Mouse (Mus musculus) gastrocnemius, adult 2 months (tissue): ENCODE results near the gene Crb3. TPM values are rescaled to one million over a fixed set of nuclear protein-coding genes. Genes with fewer than 3 reads are reported as not detected.
"Not testable (repeated sequence)": the region's sequence is repeated elsewhere in the genome, so short reads cannot be mapped to it uniquely, and the experiment has no call there.

Experiments
- DNase-seq: peaks from one replicate; pipeline ENCODE4 v3.0.0; 2022
- H3K27ac ChIP-seq: fragments of 200-600 bp; 2 replicates; pipeline ENCODE4 v1.8.1; 2022; ENCODE audit warnings: mild to moderate bottlenecking
- H3K4me3 ChIP-seq: fragments of 200-600 bp; 2 replicates; pipeline ENCODE4 v1.8.1; 2022; ENCODE audit warnings: mild to moderate bottlenecking, moderate library complexity
- CTCF ChIP-seq: fragments of 200-600 bp; IDR thresholded peaks from 2 replicates; pipeline ENCODE4 v1.8.1; 2022; ENCODE audit warnings: antibody characterized with exemption, mild to moderate bottlenecking, moderate library complexity
- intact Hi-C: fragments of 180-260 bp; cut with DNase I; formaldehyde crosslinking; loops from one replicate; pipeline ENCODE4 v1.15.1; 2025
- total RNA-seq, 2 experiments: library from RNA; stranded (reverse); gene quantifications; 2 replicates each; pipeline ENCODE4 v1.2.3; 2021

Crb3 gene
- total RNA-seq, 2 experiments from 2014 or later: not detected

DNA sequence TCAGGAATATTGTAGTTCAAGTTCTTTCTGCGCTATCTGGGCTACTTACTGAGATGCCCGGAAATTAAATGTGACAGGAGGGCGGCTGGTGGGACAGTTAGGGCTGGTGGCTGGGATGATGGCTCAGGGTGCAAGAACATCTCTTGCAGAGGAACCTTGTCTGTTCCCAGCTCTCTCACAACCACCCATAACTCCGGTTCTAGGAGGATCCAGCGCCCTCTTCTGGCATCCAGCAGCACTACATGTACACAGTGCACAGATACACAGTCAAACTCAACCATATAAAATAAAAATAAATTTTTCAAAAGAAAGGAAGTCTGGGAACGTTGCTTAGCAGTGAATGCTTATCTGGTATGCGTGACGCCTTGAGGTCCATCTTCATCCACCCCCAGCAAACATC lies 19.9 kb upstream of the Crb3 start:
- peak; percentile 26; the same call in 1 of the 2 replicates for TF ChIP-seq CTCF
- intact Hi-C loops: no loop called here
- Histone ChIP-seq H3K27ac (no peak overlapping the region), H3K4me3 (no peak overlapping the region)
- no peak for DNase-seq

DNA sequence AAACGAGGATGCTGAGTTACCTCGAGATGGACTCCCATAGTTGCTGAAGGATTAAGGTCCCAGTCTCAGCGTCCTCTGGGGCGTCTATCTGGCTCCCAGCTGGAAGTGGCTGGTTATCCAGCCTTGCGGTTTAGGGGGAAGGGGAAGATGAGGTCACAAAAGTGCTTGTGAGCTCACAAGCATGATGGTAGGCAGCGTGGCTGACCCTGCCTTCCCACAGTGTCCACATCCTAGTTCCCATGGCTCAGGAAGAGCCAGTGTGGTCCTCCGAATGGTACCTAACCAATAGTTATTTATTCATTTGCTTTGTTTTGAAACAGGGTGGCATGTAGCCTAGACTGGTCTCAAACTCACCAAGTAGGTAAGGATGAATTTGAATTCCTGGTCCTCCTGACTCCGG lies 17.4 kb upstream of the Crb3 start, which contains the start of gene Slc25a41:
Gene Slc25a41 (minus strand): TSS at position 101 of the 400 bp plus-strand sequence.
- Histone ChIP-seq H3K4me3 (no peak within 1 kb of the TSS), H3K27ac (no peak within 1 kb of the TSS)
- no peak for TF ChIP-seq CTCF
- DNase-seq: no peak
- intact Hi-C loops: no loop called here

DNA sequence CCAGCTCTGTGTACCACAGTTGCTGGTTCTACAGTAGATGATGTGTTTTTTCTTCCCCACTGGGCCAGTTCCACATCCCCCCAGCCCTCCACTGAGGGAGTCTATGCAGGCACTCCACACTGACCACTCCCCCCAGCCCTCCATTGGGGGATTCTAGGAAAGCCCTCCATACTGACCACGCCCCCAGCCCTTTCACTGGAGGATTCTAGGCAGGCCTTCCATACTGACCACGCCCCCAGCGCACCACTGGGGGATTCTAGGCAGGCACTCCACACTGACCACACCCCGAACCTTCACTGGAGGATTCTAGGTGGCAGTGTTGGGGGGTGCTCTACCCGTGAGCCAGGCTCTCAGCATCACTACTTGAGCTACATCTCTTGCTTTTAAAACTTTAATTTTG lies 11.5 kb upstream of the Crb3 start:
- intact Hi-C loops: no loop called here
- TF ChIP-seq CTCF: no peak
- no peak for DNase-seq

DNA sequence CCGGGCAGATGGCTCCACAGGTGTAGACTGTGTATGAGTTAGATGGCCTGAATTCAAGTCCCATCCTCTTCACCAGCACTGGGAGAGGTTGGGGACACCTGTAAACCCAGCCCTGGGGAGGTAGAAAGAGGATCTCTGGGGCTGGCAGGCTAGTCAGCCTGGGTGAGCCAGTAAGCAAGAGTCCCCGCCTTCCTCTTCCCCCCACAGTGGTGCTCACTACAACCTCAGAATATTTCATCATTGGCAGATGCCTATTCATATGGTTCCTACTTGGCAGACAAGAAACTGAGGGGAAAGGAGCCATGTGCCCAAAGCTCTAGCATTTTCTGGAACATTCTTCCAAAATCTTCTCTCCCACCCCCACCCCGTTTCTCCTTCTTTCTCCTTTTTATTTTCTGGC lies 10.1 kb upstream of the Crb3 start:
- DNase-seq: no peak
- intact Hi-C loops: no loop called here
- no peak for TF ChIP-seq CTCF
- no peak overlapping the region for H3K4me3 ChIP-seq
- H3K27ac ChIP-seq: no peak overlapping the region

More for the DNA sequence above, 11.5 kb upstream of the Crb3 start:
- H3K27ac ChIP-seq: no peak overlapping the region
- H3K4me3 ChIP-seq: no peak overlapping the region

DNA sequence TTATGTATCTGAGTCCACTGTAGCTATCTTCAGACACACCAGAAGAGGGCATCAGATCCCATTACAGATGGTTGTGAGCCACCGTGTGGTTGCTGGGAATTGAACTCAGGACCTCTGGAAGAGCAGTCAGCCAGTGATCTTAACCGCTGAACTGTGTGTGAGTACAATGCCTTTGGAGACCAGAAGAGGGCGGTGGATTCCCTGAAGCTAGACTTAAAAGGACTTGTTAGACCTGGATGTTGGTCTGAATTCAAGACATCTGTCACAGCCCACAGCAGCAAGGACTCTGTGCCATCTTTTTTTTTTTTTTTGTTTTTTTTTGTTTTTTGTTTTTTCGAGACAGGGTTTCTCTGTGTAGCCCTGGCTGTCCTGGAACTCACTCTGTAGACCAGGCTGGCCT lies 7.2 kb upstream of the Crb3 start:
- not testable (repeated sequence) for DNase-seq, H3K27ac ChIP-seq, H3K4me3 ChIP-seq
- TF ChIP-seq CTCF: peak; percentile 18; the same call in 1 of the 2 replicates
- intact Hi-C loops: loop anchor here (10.0 kb wide), 1 partner anchor 223 kb away; the partner anchor contains the start of gene Vav1

DNA sequence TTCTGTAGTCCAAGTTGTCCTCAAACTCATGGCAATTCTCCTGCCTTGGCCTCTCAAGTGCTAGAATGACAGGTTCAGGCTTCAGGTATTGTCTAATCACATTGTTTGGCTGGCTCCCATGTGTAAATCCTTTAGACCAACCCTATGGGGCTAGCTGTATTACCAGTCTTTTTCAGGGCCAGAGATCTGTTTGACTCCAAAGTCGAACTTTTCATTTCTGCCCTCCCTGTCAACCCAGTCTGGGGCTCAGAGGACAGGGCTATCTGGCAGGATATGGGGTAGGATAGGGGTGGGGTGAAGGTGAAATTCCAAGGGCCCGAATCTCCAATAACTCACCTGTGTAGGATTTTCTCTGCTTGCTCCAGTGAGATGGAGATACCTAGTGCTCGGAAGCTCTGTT lies 2.7 kb upstream of the Crb3 start:
- TF ChIP-seq CTCF: no peak
- intact Hi-C loops: loop anchor here (5.0 to 10.0 kb wide), 2 partner anchors 219 to 224 kb away; partner anchors contain the start of genes Rfx2 and Vav1
- DNase-seq: no peak
- no peak overlapping the region for H3K4me3 ChIP-seq
- no peak overlapping the region for H3K27ac ChIP-seq

DNA sequence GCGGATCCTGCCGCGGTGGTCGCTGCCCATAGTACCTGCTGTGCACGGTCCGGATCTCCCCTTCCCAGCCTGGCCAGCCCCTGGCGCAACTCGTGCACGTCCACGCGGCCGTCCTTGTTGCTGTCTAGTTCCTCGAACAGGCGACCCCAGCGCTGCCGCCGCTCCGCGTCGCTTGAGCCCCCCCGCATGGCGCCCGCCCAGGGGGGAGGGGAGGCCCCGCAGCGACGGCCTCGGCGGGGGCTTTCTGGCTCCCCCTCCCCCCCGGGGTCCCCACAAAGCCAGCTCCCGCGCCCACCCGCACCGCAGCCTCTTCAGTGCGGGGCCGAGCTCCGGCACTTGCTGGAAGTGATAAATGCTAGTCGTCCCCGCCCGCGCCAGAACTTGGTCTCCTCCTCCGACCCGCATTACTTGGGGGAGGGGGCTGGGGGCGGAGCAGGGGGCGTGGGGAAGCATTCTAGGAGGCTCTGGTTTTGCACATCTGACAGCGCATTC lies 627 bp downstream of the Crb3 start, which contains the start of gene Slc25a23:
Gene Slc25a23 (minus strand): TSS at position 378 of the 492 bp plus-strand sequence.
- TF ChIP-seq CTCF: no peak
- DNase-seq: peak; percentile 84
- intact Hi-C loops: loop anchor here (2.0 to 10.0 kb wide), 3 partner anchors 27 to 227 kb away; partner anchors contain the start of genes Rfx2 and Vav1
- H3K27ac ChIP-seq: peak within 1 kb of the TSS; percentile 87
- peak within 1 kb of the TSS; percentile 89 for H3K4me3 ChIP-seq

DNA sequence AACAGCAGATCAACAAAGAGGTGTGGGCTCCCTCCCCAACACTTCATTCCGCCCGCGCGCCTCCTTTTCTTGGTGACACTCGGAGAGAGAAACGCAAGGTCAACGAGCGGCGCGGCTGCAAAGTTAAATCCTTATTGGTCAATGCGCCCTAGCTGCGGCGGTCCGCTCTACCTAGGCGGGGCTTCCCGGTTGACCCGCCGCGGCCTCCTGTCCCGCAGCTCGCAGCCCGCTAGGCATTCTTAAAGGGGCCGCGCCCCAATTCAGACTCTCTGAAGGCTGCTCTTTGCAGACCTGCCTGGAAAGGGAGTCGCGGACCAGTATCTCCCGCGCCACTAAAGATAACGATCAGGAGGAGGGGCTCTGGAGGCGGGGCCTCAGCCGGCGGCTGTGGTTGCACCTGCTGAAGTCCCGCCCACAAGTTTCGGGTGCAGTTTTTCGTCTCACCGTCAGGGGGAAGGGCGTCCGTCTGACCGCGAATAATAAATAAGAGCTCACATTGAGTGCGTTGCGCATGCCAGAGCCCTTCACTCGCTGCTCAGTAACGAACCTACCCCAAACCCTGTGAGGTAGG lies 1.4 kb downstream of the Crb3 start:
- peak; percentile 97 for DNase-seq
- TF ChIP-seq CTCF: peak; percentile 82
- peak overlapping the region; percentile 87 for H3K27ac ChIP-seq
- intact Hi-C loops: loop anchor here (2.0 kb wide), 1 partner anchor 106 kb away; no protein-coding TSS in a partner anchor
- H3K4me3 ChIP-seq: peak overlapping the region; percentile 89

DNA sequence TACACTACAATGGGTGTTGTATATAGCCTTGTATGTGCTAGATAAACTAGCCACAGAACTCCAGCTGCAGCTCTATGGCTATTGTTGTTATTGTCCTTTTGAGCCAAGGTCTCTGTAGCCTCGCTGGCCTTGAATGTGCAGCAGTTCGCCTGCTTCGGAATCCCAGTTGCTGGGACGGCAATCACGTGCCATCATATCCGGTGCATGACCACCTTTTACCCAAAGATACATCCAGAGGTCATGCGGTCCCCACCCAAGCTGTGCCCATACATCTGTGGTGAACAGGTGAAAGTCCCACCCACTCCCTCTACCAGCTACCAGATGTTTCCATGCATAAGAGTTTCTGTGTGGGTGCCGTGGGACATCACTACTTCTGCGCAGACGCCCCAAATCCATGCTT lies 2.2 kb downstream of the Crb3 start:
- Histone ChIP-seq H3K27ac (no peak overlapping the region), H3K4me3 (peak overlapping the region; percentile 89)
- no peak for TF ChIP-seq CTCF
- intact Hi-C loops: loop anchor here (2.0 kb wide), 1 partner anchor 106 kb away; no protein-coding TSS in a partner anchor
- no peak for DNase-seq

DNA sequence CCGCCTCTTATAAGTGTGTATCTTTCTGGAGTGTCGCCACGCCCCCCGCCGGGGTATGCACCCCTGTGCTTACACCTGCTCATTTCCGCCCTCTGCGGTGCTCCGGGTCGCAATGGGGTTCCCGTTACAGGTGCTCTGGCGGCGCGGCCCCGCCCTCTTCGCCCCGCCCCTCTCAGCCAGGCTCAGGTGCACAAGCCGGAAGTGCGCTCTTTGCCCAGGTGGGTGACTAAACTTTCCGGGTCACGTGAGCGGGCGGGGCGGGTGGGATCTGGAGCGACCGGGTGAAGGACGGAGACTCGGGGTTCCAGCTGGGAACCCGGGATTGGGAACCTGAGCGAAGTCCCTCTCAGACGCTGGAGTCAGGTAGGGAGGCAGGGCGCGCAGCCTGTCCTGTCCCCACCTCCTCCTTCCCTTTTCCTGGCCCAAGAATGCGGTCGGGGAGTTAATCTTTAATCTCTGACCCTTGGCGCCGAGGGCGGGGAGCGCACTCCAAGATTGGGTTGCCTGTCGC lies 3.2 kb downstream of the Crb3 start:
- intact Hi-C loops: no loop called here
- no peak for TF ChIP-seq CTCF
- DNase-seq: peak; percentile 32
- Histone ChIP-seq H3K4me3 (peak overlapping the region; percentile 61), H3K27ac (no peak overlapping the region)

DNA sequence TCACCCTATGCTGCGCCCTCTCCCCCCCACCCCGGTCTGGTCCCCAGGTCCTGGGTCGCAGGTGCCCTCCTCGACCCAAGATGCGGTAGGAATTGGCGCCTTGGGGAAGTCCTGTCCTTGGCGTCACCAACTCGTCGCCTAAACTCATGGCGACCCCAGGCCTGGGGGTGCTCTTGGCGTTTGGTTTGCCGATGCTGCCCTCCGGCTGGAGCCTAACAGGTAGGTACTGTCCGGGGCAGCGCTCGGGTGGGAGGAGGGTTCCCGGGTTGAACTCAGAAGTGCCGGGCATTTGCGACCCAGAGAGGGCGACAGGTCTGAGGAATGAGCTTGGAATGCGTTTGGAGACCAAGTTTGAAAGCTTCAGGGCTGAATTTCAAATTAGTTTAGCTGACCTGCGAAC lies 3.6 kb downstream of the Crb3 start:
- intact Hi-C loops: no loop called here
- H3K27ac ChIP-seq: no peak overlapping the region
- no peak for DNase-seq
- TF ChIP-seq CTCF: no peak
- peak overlapping the region; percentile 61 for H3K4me3 ChIP-seq

DNA sequence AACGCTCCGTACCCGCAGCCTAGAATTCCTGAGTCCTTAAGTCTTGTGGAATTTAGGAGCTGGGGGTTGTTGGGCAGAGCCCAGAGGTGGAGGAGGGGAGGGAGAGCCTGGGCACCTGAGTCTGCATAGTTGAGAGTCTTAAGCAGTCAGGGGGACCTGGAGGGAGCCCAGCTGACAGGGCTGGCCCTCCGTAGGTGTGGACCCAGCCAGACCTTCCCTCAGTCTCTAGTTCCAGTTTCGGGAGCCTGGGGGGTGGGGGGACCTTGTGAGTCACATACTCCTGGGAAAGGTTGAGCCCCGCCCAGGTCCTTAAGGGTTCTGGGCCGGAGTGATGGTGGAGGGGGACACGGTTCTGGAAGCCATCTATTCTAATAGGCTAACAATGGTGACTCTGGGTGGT lies 4.1 kb downstream of the Crb3 start:
- H3K27ac ChIP-seq: no peak overlapping the region
- no peak overlapping the region for H3K4me3 ChIP-seq
- intact Hi-C loops: no loop called here
- no peak for TF ChIP-seq CTCF
- DNase-seq: no peak

DNA sequence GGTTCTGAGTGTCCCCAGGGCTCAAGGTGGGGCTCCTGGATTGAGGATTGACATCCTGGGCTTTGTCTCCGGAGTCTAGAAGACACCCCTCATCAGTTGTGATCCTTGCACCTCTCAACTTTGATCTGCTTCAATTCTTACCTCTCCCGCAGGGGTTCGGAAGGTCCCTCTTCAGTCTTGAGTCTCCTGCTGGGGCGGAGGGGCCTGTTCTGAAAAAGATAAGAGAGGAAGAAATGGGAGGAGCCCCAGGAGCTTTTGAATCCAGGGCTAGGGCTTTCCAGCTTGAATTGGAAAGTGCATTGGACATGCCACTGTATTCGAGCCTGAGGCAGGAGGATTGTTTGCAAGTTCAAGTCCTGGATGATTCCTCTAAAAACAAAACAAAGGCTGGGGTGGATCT lies 8.0 kb downstream of the Crb3 start:
- intact Hi-C loops: no loop called here
- TF ChIP-seq CTCF: no peak
- no peak overlapping the region for H3K4me3 ChIP-seq
- H3K27ac ChIP-seq: no peak overlapping the region
- no peak for DNase-seq
